Mouse (Mus musculus) midbrain, embryonic 11.5 days (tissue): ENCODE measurements around the gene Dyx1c1. TPM values are rescaled to one million over a fixed set of nuclear protein-coding genes. Genes with fewer than 3 reads are reported as not detected.

ENCODE experiments used
- microRNA-seq: library from miRNA; unstranded; fragments of <30 nt; microRNA quantifications from one replicate; pipeline ENCODE4, GENCODE M21; 2017
- polyA plus RNA-seq: library from polyadenylated mRNA; unstranded; fragments of >200 nt; fragmentation: Nextera tagmentation; extraction: Ambion mirVana; gene quantifications from 2 replicates; pipeline ENCODE4 v1.2.1, GENCODE M21; 2014

The Dyx1c1 gene
- polyA plus RNA-seq, 1 experiment from 2014 or later = 2.2 TPM

Small RNA genes within 50 kb of the gene (microRNA-seq; reads per million reads assigned to microRNA genes)
- not detected for gene Gm27353

Other genes starting within 250 kb of the Dyx1c1 start
- gene Prtg, start 151.9 kb upstream of the Dyx1c1 start, polyA plus RNA-seq = 5.1 and 6.2 TPM in 2 replicates
- gene Pygo1, start 33.1 kb upstream of the Dyx1c1 start, polyA plus RNA-seq = 10.1 and 10.8 TPM in 2 replicates
- gene Gm44503, start 67 bp downstream of the Dyx1c1 start, polyA plus RNA-seq = not detected in 2 replicates
- 22.4 and 22.9 TPM in 2 replicates for gene Ccpg1os, start 26.6 kb downstream of the Dyx1c1 start, polyA plus RNA-seq
- gene Ccpg1, start 26.6 kb downstream of the Dyx1c1 start, polyA plus RNA-seq = 24.9 and 26.9 TPM in 2 replicates
- 18.3 and 19.0 TPM in 2 replicates for gene Pigb, start 81.6 kb downstream of the Dyx1c1 start, polyA plus RNA-seq
- gene Rab27a, start 86.1 kb downstream of the Dyx1c1 start, polyA plus RNA-seq = 0.52 and 0.55 TPM in 2 replicates
- not detected in 2 replicates for gene Khdc3, start 143.1 kb downstream of the Dyx1c1 start, polyA plus RNA-seq
- gene Gm20509, start 143.7 kb downstream of the Dyx1c1 start, polyA plus RNA-seq = not detected in 2 replicates
- gene Rsl24d1, start 154.6 kb downstream of the Dyx1c1 start, polyA plus RNA-seq = 172 and 184 TPM in 2 replicates